Mouse (Mus musculus): ENCODE results near the gene Dtd2.
A peak's percentile ranks its signal among the peaks of the same experiment; 100 is the strongest.

Gene Dtd2

GRCm38 (mm10) chr12:51985826-51986225 is 20.5 kb downstream of the Dtd2 start:
- no peak for DNase-seq (ENCODE audit: extremely low read depth, low read depth)

DNA sequence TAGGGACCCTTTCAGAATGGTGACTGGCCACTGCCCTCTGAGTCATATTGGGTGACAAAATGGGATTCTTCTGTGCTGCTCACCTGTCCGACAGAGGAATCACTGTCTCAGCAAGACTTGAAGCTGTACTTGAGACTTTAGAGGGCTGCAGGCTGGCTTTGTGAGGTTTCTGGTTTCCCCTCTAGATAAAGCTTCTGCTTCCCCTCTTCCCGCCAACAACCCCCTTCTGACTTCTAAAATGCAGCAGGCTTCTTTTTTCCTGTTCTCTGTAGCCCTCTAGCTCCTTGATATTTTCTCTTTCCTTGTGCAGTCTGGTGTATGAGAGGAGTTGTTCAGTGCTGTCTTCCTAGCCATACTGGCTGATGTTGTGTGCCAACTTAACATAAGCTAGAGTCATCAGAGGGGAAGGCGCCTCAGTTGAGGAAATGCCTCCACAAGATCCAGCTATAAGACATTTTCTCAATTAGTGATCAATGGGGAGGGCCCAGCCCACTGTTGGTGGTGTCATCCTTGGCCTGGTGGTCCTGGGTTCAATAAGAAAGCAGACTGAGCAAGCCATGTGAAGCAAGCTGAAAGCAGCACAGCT is 21.0 kb downstream of the Dtd2 start:
- no peak for DNase-seq (ENCODE audit: extremely low read depth, low read depth)

- no peak for DNase-seq (ENCODE audit: extremely low read depth, low read depth)
These were observed 22.7 kb downstream of the Dtd2 start for GRCm38 (mm10) chr12:51983625-51984024.

DNA sequence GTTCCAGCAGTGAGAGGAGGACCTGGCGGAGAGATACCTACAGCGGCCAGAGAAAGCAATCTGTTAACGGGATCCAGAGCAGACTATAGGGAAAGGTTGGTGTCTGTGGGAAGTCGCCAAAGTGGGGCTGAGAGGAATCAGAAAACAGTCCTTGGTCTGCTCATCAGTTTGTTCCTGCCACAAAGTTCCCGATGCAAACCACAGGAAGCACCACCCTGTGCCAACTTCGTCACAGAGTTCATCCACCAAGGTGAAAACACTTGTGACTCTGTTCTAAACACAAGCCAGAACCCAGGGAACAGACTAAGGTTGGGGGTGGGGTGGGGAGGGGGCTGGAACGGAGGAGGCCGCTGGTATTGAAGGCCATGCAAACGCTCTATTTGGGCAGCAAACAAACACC is 29.8 kb downstream of the Dtd2 start:
- DNase-seq (ENCODE audit: extremely low read depth, low read depth): no peak

DNA sequence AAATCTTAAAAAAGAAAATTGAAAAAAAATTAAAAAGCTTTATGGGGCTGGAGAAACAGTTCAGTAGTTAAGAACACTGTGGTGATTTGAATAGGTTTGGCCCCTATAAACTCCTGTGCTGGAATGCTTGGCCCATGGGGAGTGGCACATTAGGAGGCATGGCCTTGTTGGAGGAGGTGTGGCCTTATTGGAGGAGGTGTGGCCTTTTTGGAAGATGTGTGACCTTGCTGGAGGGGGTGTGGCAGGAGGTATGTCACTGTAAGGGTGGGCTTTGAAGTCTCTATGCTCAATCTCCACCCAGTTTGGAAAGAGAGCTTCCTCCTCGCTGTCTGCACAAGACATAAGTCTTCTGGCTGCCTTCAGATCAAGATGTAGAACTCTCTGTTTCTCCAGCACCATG is 31.9 kb downstream of the Dtd2 start:
- no peak for DNase-seq (ENCODE audit: extremely low read depth, low read depth)

DNA sequence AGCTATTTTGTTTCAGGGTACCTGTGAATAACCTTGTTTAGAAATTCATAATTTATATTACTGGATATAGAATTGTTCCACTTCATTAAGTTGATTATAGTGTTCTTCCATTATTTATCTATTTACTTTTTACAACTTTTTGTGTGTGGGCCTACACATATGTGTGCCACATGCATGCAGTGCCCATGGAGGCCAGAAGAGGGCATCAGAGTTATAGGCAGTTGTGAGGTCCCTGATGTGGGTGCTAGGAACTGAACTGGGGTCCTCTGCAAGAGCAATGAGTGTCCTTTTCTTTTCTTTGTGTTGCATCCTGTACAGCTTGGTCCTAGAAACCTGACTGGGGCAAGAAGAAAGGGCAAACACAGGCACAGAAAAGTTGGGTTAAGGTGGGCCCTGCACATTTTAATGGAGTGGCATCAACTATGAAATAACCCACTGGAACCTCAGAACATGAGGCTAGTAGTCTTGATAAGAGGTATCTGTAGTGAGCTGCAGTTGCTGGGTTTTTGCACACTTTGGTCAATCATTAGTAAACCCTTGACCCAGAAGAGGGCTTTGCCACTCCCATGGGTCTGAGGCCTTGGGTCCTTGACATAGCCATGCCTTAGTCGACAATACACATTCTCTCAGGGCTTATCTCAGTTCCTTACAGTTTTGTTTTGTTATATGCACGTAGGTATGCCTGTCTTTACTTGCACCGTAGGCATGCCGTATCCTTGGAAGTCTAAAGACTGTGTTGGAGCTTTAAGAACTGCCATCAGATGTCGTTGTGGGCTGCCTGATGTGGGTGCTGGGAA is 33.8 kb downstream of the Dtd2 start:
- DNase-seq (ENCODE audit: extremely low read depth, low read depth): no peak

DNA sequence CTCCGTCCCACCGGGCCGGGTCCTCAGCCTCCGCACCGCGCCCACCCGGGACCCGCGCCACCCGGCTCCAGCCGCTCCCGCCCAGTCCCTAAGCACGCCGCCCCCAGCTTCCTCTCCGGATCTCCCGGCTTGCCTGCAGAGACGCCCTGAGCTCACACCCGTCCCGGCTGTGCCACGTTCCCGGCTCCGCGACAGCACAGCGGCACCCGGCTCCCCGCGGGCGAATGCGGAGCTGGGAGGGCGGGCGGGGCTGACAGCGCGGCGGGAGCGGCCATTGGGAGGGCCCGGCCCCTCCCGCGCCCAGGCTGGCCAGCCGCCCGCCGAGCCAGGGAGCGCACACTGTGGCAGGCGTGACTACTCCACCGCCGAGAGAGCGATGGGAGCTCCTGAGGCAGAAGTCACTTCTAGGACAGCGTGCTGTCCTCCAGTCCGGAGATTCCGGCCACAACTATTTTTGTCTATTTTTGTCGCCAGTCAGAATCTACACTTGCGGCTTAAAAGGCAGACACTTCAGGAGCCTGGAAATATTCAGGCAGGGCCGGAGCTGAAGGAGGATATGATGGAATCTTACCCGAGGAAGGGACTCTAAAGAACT is 35.1 kb downstream of the Dtd2 start, which contains the start of gene Heatr5a:
Heatr5a (minus strand) TSS at position 252 of the 595 bp plus-strand sequence.
- peak; percentile 61 for DNase-seq (ENCODE audit: extremely low read depth, low read depth)

DNA sequence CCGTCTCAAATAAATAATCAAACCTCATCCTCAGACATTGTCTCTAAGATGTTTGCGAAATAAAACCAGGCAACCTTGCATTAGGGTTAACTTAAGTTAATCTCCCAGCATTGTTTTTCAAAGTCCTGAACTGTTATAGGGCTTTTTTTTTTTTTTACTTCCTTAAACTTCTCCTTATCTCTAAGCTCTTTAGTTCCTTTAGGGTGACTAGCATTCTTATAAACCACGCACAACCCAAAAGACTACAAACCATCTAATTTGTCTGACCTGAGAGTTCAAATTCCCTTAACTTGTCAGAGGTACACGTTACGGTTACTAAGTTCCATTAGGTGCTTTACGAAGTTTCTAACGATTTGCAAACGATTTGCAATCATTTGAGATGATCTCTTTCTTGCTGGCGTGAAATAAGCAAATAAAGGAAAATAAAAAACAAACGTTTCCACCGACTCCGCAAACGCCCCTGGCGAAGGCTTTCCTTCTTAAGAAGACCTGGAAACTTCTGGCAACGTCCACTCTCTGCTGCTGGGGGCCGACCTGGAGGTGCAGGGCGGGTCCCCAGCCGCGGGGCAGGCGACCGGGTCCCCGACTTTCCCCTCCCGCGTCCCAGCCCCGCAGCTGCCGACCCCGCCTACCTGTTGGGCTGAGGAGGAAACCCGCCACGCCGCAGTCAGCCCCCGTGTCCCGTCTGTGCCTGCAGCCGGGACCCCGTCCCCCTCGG is 35.8 kb downstream of the Dtd2 start:
- peak; percentile 76 for DNase-seq (ENCODE audit: extremely low read depth, low read depth)

DNA sequence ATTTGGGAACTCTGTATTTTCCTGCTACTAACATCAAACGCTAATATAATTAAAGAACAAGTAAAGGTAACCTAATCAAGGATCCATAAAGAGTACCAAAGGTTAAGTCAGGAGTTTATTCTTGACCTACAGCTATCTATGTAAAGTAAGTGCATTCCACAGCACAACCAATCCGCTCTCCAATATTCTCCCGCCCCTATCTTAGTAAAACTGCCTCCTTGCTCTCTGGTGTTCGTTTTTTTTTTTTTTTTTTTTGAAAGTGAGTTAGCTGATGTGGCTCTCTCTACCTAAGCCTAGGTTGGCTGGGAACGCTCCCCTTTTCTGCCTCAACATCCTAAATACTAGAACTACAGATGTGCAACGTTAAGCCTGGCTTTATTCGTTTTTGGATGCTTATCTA is 36.4 kb downstream of the Dtd2 start:
- peak; percentile 54 for DNase-seq (ENCODE audit: extremely low read depth, low read depth)

DNA sequence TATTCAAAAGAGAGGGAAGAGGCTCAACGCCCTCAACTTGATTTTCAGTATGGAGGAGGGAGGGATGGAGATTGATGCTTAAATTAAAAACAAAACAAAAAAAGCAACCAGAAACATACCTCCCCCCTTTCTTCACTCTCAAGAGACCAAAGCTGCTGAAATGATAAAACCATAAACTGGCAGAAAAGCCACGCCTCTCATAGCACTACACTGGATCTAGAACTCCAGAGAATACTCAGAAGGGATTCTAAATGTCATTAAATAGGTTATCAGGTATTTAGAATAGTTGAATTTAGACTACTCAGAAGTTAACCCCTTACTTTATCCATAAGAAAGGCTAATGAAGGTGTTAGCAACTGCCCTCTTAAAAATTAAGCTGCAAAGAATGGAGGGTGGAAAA is 37.2 kb downstream of the Dtd2 start:
- no peak for DNase-seq (ENCODE audit: extremely low read depth, low read depth)

DNA sequence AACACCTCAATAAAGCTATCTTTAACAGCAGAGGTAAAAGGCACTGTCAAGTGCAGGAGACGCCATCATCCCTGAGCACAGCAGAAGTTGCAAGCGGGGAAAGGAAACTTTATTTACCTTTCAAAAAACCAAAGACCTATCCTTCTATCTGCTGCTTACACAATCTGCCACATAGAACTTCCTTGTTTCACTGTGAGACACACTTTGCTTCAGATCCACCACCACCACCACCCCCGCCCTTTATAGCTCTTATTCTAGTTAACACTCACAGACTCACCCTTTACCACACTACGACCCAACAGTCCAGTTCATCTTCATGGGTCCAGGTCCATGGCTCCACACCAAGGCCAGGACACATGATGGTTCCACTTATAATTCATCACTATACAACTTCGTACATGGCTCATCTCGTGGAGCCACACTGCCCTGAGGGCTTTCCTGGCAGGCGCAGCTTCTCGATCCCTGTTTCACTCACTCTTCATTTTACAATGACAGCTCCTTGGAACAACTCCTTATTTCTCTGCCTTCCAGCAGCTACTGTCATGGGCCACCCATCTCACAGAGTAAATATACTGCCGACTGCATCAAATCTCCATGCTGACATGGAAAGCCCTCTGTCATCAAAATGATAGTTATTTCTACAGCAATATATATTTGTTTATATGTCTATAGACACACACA is 38.2 kb downstream of the Dtd2 start:
- no peak for DNase-seq (ENCODE audit: extremely low read depth, low read depth)

GRCm38 (mm10) chr12:51957626-51958025 is 48.7 kb downstream of the Dtd2 start:
- no peak for DNase-seq (ENCODE audit: extremely low read depth, low read depth)

GRCm38 (mm10) chr12:51952309-51952708 is 54.0 kb downstream of the Dtd2 start:
- no peak for DNase-seq (ENCODE audit: extremely low read depth, low read depth)

GRCm38 (mm10) chr12:51947498-51947945 is 58.8 kb downstream of the Dtd2 start:
- DNase-seq (ENCODE audit: extremely low read depth, low read depth): no peak

DNA sequence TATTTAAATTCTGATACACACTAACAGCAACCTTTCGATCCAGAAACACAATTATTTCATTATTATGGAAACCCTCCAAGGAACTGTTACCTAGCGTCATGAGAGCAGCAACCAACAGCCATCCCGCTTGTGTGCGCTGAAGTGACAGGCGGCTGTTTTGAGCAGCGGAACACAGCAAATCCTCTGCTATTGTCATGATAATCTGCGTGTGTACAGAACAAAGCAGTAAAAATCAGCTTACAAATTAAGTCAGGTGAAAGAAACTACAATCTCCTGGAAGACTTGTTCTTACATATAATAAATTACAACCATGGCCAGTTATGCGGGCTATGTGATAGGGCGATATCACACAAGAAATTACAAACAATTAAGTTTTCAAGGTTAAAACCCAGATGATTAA is 61.0 kb downstream of the Dtd2 start:
- no peak for DNase-seq (ENCODE audit: extremely low read depth, low read depth)

- DNase-seq (ENCODE audit: extremely low read depth, low read depth): no peak
These were observed 66.5 kb downstream of the Dtd2 start for GRCm38 (mm10) chr12:51939848-51940247.
